Mouse (Mus musculus): ENCODE measurements at regions not wholly inside any gene's neighbourhood (a gene's known extent, or its start where the extent isn't known, plus 50 kb on each side); places are given as distances from the start of the nearest gene placed in this dataset.

DNA sequence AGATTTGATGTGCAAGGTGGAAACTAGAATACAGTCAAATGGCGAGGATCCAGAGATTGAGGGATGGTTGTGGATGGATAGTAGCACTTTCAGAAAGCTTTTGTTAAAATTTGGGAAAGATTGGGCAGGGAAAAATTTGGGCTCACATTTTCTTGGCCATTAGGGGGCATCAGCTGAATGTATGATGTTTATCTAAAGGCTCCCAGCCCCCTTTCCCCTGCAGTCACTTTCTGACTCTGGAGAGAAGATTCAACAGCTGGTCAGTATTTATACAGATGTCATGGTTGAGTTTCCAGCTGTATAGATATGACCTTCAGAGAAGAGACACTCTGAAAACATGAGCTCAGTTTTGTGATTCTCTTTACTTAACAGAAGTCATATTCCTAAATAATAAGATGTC is 429.5 kb downstream of the Sqor start:
- Histone ChIP-seq H3K9ac (replicated peaks; ENCODE audit: low read length) (no peak overlapping the region), H3K27ac (replicated peaks; ENCODE audit: low read depth, low read length) (no peak overlapping the region), H3K4me2 (ENCODE audit: low read depth, low read length) (no peak overlapping the region), H3K9me3 (replicated peaks; ENCODE audit: control insufficient read depth, low read length) (no peaks in the 10 kb centered on the region), H3K4me1 (ENCODE audit: control insufficient read depth, insufficient read depth, low read length) (no peaks in the 10 kb centered on the region), H3K27me3 (ENCODE audit: control insufficient read depth, insufficient read depth, low read length) (no peaks in the 10 kb centered on the region), H3K36me3 (replicated peaks; ENCODE audit: control insufficient read depth, insufficient read depth, low read depth, low read length) (no peaks in the 10 kb centered on the region), H3K4me3 (ENCODE audit: low read depth, low read length) (no peak overlapping the region)
- WGBS, result 54% methylated on average over 1 of the region's 1 CpGs
- peak; percentile 28 for DNase-seq (ENCODE audit: low spot score)
- ATAC-seq (replicated peaks; ENCODE audit: insufficient number of reproducible peaks, low FRiP score, low TSS enrichment, low read depth), result no peak

All from embryonic facial prominence, embryonic 11.5 days (tissue).